Mouse (Mus musculus) forebrain, embryonic 16.5 days (tissue): Measurements from ENCODE around the gene Stim1. TPM values are rescaled to one million over a fixed set of nuclear protein-coding genes. Genes with fewer than 3 reads are reported as not detected.
A peak's percentile ranks its signal among the peaks of the same experiment; 100 is the strongest.
"Not testable (repeated sequence)": the region's sequence is repeated elsewhere in the genome, so short reads cannot be mapped to it uniquely, and the experiment has no call there.

Experiments used
- ATAC-seq: fragments of 200-750 bp; cut with Nextera tagmentation; 2 replicates; pipeline ENCODE4 v1.8.0; 2017; ENCODE audit warnings: mild to moderate bottlenecking, moderate library complexity
- H3K27ac ChIP-seq: fragments of 300-500 bp; sonication (generic); 2 replicates; pipeline ENCODE4 v1.5.1; 2014; ENCODE audit warnings: low read length, control low read depth
- H3K27me3 ChIP-seq: fragments of 300-500 bp; sonication (generic); replicated peaks from 2 replicates; pipeline ENCODE4 v1.6.1; 2014; ENCODE audit warnings: low read length; ENCODE audit not compliant: control insufficient read depth, insufficient read depth
- H3K36me3 ChIP-seq: fragments of 300-500 bp; sonication (generic); 2 replicates; pipeline ENCODE4 v1.6.1; 2014; ENCODE audit not compliant: control insufficient read depth, insufficient read depth
- H3K4me1 ChIP-seq: fragments of 300-500 bp; sonication (generic); replicated peaks from 2 replicates; pipeline ENCODE4 v1.6.1; 2014; ENCODE audit warnings: low read length; ENCODE audit not compliant: control insufficient read depth, insufficient read depth
- H3K4me2 ChIP-seq: fragments of 300-500 bp; sonication (generic); 2 replicates; pipeline ENCODE4 v1.6.1; 2014; ENCODE audit warnings: mild to moderate bottlenecking, low read length, control low read depth
- H3K4me3 ChIP-seq: fragments of 300-500 bp; sonication (generic); replicated peaks from 2 replicates; pipeline ENCODE4 v1.5.1; 2014; ENCODE audit warnings: mild to moderate bottlenecking, low read length, control low read depth
- H3K9ac ChIP-seq: fragments of 300-500 bp; sonication (generic); replicated peaks from 2 replicates; pipeline ENCODE4 v1.6.1; 2014; ENCODE audit warnings: low read depth, low read length, control low read depth
- H3K9me3 ChIP-seq: fragments of 300-500 bp; sonication (generic); 2 replicates; pipeline ENCODE4 v1.6.1; 2016; ENCODE audit warnings: low read length; ENCODE audit not compliant: control insufficient read depth
- WGBS: fragments of 180-500 bp; shearing (Covaris S2); extraction: QIAGEN DNeasy Blood & Tissue Kit; methylation state at CpG from one replicate; pipeline ENCODE4 v1.1.7; 2014; 5-methylcytosine and 5-hydroxymethylcytosine counted together
- polyA plus RNA-seq: library from polyadenylated mRNA; unstranded; fragments of >200 nt; fragmentation: Nextera tagmentation; extraction: Ambion mirVana; gene quantifications from 2 replicates; pipeline ENCODE4 v1.2.1, GENCODE M21; 2015

Stim1 gene
- polyA plus RNA-seq, 1 experiment from 2014 or later: 12.1 TPM

DNA sequence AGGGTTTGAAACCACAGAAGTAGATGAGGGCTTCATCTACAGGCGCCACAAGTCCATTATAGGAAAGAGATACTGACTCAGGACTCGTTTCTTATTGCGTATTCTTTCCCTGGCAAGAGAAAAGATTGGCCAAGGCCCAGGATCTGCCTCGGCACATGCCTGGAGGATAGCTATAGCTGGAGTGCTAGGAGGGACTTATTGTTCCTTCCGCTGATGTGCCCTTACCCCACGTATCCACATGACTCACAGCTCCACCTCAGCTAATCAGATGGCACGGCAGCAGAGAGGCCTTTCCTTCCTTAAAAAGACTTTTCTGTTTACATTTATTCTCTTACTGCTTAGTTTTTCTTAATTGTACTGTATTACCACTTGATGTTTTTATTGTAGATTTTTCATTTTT, 128.3 kb downstream of the Stim1 start:
- WGBS: 68% methylated on average over 7 of the region's 7 CpGs
- no peaks in the 10 kb centered on the region for H3K36me3 ChIP-seq
- no peak overlapping the region for H3K27ac ChIP-seq
- no peak overlapping the region for H3K4me3 ChIP-seq
- ATAC-seq: no peak
- H3K27me3 ChIP-seq: no peaks in the 10 kb centered on the region
- H3K9ac ChIP-seq: no peak overlapping the region
- H3K4me2 ChIP-seq: no peak overlapping the region
- no peaks in the 10 kb centered on the region for H3K4me1 ChIP-seq
- H3K9me3 ChIP-seq: no peaks in the 10 kb centered on the region

DNA sequence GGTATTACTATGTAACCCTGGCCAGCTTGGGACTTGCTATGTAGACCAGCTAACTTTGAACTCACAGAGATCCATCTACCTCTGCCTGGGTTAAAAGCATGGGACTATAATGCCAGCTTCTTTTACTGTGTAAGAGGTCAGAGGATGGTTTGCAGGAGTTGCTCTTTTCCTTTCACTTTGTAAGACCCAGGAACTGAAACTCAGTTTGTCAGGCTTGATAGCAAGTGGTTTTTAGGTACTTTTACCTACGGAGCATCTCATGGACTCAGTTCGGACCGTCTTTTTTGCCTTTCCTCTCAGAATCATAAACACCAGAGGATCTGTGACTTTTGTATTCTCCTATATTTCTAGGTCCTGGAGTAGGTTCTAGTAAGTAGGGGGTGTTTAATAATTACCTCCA, 128.7 kb downstream of the Stim1 start:
- H3K9ac ChIP-seq: no peak overlapping the region
- no peaks in the 10 kb centered on the region for H3K27me3 ChIP-seq
- H3K4me3 ChIP-seq: no peak overlapping the region
- no peak overlapping the region for H3K27ac ChIP-seq
- 96% methylated on average over 3 of the region's 3 CpGs for WGBS
- H3K4me1 ChIP-seq: no peaks in the 10 kb centered on the region
- H3K4me2 ChIP-seq: no peak overlapping the region
- H3K36me3 ChIP-seq: no peaks in the 10 kb centered on the region
- no peak for ATAC-seq
- H3K9me3 ChIP-seq: no peaks in the 10 kb centered on the region

DNA sequence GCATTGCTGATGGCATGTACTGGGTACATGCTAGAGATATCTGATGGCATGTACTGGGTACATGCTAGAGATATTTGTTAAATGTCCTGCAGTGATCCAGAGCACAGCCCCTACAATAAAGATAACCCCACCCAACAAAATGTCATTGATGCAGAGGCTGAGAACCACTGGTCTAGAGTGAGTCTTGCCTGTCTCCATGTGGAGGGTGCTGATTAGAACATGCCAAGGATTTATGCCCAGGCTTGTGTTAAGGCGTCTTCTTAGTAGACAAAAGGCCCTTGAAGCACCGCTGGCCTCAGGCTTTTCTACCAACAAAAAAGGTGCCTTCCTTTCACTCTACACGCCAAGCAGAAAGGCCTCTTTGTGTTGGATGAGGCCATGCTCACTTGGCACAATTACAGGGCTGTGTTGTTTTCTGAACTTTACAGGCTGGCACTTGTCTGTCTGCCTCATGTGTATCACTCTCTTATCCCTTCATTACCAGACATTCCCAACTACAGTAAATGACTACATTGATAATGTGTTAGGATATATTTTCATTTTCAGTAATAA, 131.7 kb downstream of the Stim1 start:
- H3K4me3 ChIP-seq: no peak overlapping the region
- H3K9ac ChIP-seq: no peak overlapping the region
- H3K27ac ChIP-seq: no peak overlapping the region
- no peaks in the 10 kb centered on the region for H3K9me3 ChIP-seq
- no peaks in the 10 kb centered on the region for H3K4me1 ChIP-seq
- no peaks in the 10 kb centered on the region for H3K27me3 ChIP-seq
- ATAC-seq: no peak
- whole genome bisulfite sequencing: 10% methylated on average over 3 of the region's 3 CpGs
- no peak overlapping the region for H3K4me2 ChIP-seq
- H3K36me3 ChIP-seq: no peaks in the 10 kb centered on the region

GRCm38 (mm10) chr7:102404118-102404517, 136.5 kb downstream of the Stim1 start:
- 89% methylated on average over 2 of the region's 2 CpGs for WGBS
- no peaks in the 10 kb centered on the region for H3K9me3 ChIP-seq
- H3K4me2 ChIP-seq: no peak overlapping the region
- H3K4me1 ChIP-seq: no peaks in the 10 kb centered on the region
- H3K36me3 ChIP-seq: no peaks in the 10 kb centered on the region
- H3K27me3 ChIP-seq: no peaks in the 10 kb centered on the region
- no peak for ATAC-seq
- no peak overlapping the region for H3K27ac ChIP-seq
- H3K4me3 ChIP-seq: no peak overlapping the region
- no peak overlapping the region for H3K9ac ChIP-seq

GRCm38 (mm10) chr7:102407440-102407839, 139.8 kb downstream of the Stim1 start:
- H3K36me3 ChIP-seq: no peaks in the 10 kb centered on the region
- no peak overlapping the region for H3K27ac ChIP-seq
- no peaks in the 10 kb centered on the region for H3K4me1 ChIP-seq
- no peak overlapping the region for H3K4me2 ChIP-seq
- ATAC-seq: no peak
- H3K9me3 ChIP-seq: no peaks in the 10 kb centered on the region
- no peaks in the 10 kb centered on the region for H3K27me3 ChIP-seq
- no peak overlapping the region for H3K9ac ChIP-seq
- no peak overlapping the region for H3K4me3 ChIP-seq

DNA sequence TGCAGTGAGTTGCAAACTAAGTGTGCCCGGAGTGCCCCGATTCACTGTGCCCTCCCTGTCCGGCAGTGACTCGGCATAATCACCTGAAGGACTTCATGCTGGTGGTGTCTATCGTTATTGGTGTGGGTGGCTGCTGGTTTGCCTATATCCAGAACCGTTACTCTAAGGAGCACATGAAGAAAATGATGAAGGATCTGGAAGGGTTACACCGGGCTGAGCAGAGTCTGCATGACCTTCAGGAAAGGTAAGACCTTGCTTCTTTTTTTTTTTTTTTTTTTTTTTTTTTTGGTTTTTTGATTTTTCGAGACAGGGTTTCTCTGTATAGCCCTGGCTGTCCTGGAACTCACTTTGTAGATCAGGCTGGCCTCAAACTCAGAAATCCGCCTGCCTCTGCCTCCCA, 147.7 kb downstream of the Stim1 start:
- H3K4me3 ChIP-seq, H3K36me3 ChIP-seq, H3K4me2 ChIP-seq, H3K4me1 ChIP-seq, H3K27me3 ChIP-seq, H3K9me3 ChIP-seq, H3K27ac ChIP-seq, ATAC-seq, H3K9ac ChIP-seq: not testable (repeated sequence)
- WGBS: 95% methylated on average over 9 of the region's 9 CpGs

DNA sequence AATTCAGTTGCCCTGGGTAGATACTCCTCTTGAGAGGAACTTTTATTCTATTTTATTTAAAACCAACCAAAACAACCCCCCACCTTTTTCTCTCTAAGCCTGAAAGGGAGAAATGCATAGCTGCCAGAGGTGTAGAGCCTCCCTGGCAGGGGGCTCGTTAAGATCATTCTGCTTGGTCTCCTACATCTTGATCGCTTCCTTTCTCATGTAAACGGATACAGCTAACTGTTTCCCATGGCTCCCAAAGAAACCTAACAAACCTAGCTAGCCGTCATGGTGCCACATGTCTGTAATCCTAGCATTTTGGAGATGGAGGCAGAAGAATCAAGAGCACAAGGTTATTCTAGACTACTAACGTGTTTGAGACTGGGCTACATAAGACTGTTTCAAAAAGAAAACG, 148.2 kb downstream of the Stim1 start:
- Histone ChIP-seq H3K4me1 (no peaks in the 10 kb centered on the region), H3K4me2 (no peak overlapping the region), H3K36me3 (no peaks in the 10 kb centered on the region), H3K27ac (no peak overlapping the region), H3K27me3 (no peaks in the 10 kb centered on the region), H3K9me3 (no peaks in the 10 kb centered on the region), H3K4me3 (no peak overlapping the region), H3K9ac (no peak overlapping the region)
- ATAC-seq: no peak
- WGBS: 36% methylated on average over 6 of the region's 6 CpGs

GRCm38 (mm10) chr7:102417398-102417797, 149.8 kb downstream of the Stim1 start:
- peak; percentile 84 for ATAC-seq
- no peak overlapping the region for H3K9ac ChIP-seq
- no peaks in the 10 kb centered on the region for H3K9me3 ChIP-seq
- no peak overlapping the region for H3K4me2 ChIP-seq
- H3K27ac ChIP-seq: no peak overlapping the region
- 2% methylated on average over 4 of the region's 4 CpGs for WGBS
- no peaks in the 10 kb centered on the region for H3K36me3 ChIP-seq
- H3K4me3 ChIP-seq: no peak overlapping the region
- H3K27me3 ChIP-seq: no peaks in the 10 kb centered on the region
- no peaks in the 10 kb centered on the region for H3K4me1 ChIP-seq

DNA sequence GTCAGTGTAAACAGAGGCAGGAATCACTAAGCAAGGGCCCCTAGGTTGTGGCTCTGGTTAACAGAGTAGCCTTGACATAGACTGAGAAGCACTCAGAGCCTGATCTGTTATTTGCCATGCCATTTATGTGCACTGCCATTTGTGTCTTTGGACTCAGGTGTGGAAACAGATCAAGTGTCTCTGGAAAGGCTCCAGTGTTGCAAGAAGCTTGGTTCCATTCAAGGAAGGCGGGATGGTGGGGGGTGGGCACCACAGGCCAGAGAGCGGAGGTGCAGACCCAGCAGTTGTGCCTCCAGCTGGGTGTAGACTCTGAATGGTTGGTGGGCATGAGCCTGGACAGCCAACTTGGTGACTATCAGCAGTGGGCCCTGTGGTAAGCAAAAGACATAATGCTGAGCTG, 154.4 kb downstream of the Stim1 start:
- no peaks in the 10 kb centered on the region for H3K27me3 ChIP-seq
- H3K4me2 ChIP-seq: no peak overlapping the region
- H3K9ac ChIP-seq: no peak overlapping the region
- H3K36me3 ChIP-seq: no peaks in the 10 kb centered on the region
- 91% methylated on average over 2 of the region's 2 CpGs for WGBS
- ATAC-seq: no peak
- no peak overlapping the region for H3K27ac ChIP-seq
- H3K4me3 ChIP-seq: no peak overlapping the region
- no peaks in the 10 kb centered on the region for H3K9me3 ChIP-seq
- no peaks in the 10 kb centered on the region for H3K4me1 ChIP-seq

DNA sequence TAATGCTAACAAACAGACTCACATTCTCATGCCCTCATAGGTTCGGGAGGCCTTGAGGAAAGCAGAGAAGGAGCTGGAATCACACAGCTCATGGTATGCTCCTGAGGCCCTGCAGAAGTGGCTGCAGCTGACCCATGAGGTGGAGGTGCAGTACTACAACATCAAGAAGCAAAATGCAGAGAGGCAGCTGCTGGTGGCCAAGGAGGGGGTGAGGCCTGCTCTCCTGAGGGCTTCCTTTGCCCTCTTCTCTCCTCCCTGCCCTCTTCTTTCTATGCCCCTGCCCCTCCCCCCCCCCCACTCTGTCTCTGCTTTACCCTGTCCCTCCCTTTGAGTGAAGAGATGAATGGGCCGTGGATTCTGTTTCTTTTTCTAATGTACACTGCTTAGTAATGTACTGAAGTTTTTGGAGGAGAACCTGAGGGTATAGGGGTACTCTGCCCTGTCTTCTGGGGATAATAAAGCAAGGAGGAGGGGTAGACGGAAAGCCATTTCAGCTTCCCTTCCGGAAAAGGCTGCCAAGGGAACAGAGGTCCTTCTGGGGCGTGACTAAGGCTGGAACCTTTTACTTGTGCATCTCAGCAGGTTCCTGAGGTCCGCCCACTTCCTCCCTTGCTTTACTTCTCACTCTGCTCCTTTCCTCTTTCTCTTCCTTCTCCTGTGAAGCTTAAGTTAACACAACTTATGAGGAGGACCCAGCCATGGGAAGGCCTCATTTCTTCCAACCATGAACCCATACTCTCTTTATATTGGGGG, 158.5 kb downstream of the Stim1 start:
- H3K9ac ChIP-seq: no peak overlapping the region
- WGBS: 53% methylated on average over 6 of the region's 6 CpGs
- no peak for ATAC-seq
- no peaks in the 10 kb centered on the region for H3K36me3 ChIP-seq
- H3K27me3 ChIP-seq: no peaks in the 10 kb centered on the region
- no peaks in the 10 kb centered on the region for H3K4me1 ChIP-seq
- H3K4me3 ChIP-seq: no peak overlapping the region
- H3K27ac ChIP-seq: no peak overlapping the region
- H3K9me3 ChIP-seq: no peaks in the 10 kb centered on the region
- H3K4me2 ChIP-seq: no peak overlapping the region
